Mouse (Mus musculus) liver, adult 2 months (tissue): ENCODE measurements at regions not wholly inside any gene's neighbourhood (a gene's known extent, or its start where the extent isn't known, plus 50 kb on each side); places are given as distances from the start of the nearest gene placed in this dataset.

Experiments used
- DNase-seq: peaks from one replicate; pipeline ENCODE4 v3.0.0-alpha.2; 2011; ENCODE audit warnings: low read depth, low spot score; ENCODE audit errors: extremely low read depth
- H3K27ac ChIP-seq: fragments of 200-500 bp; replicated peaks from 2 replicates; pipeline ENCODE4 v1.5.1; 2012; ENCODE audit warnings: low read depth, mild to moderate bottlenecking, control low read depth, inconsistent platforms, low read length; ENCODE audit not compliant: insufficient read depth
- H3K27me3 ChIP-seq: fragments of 200-500 bp; 2 replicates; pipeline ENCODE4 v1.6.1; 2012; ENCODE audit warnings: mild to moderate bottlenecking, moderate library complexity, low read length, inconsistent platforms; ENCODE audit not compliant: control insufficient read depth, insufficient read depth
- H3K36me3 ChIP-seq: fragments of 200-500 bp; 2 replicates; pipeline ENCODE4 v1.6.1; 2012; ENCODE audit warnings: low read length, inconsistent platforms; ENCODE audit not compliant: control insufficient read depth, insufficient read depth
- H3K4me1 ChIP-seq: fragments of 200-500 bp; 2 replicates; pipeline ENCODE4 v1.6.1; 2011; ENCODE audit warnings: low read length; ENCODE audit not compliant: control insufficient read depth, insufficient read depth
- H3K4me3 ChIP-seq: fragments of 200-500 bp; 2 replicates; pipeline ENCODE4 v1.5.1; 2011; ENCODE audit warnings: low read depth, mild to moderate bottlenecking, control low read depth, low read length, moderate library complexity; ENCODE audit not compliant: insufficient read depth
- H3K79me2 ChIP-seq: fragments of 200-500 bp; 2 replicates; pipeline ENCODE4 v1.6.1; 2012; ENCODE audit warnings: inconsistent platforms, mild to moderate bottlenecking, low read length, moderate library complexity; ENCODE audit not compliant: control insufficient read depth, insufficient read depth
- H3K9ac ChIP-seq: fragments of 200-500 bp; 2 replicates; pipeline ENCODE4 v1.6.1; 2012; ENCODE audit warnings: low read depth, mild to moderate bottlenecking, control low read depth, inconsistent platforms, low read length
- CTCF ChIP-seq: fragments of 200-500 bp; IDR thresholded peaks from 2 replicates; pipeline ENCODE4 v1.5.1; 2011; ENCODE audit warnings: low read depth, low read length, control low read depth
- POLR2A ChIP-seq: fragments of 200-500 bp; IDR thresholded peaks from 2 replicates; pipeline ENCODE4 v1.6.1; 2011; ENCODE audit warnings: low read length, control low read depth; ENCODE audit not compliant: insufficient read depth; ENCODE audit errors: extremely low read depth
- WGBS: fragments of 180-500 bp; shearing (Covaris S2); methylation state at CpG from one replicate; pipeline ENCODE4 v1.1.7; 2018; 5-methylcytosine and 5-hydroxymethylcytosine counted together

- WGBS: 85% methylated on average over 5 of the region's 5 CpGs
- no peak for TF ChIP-seq CTCF
- no peak for TF ChIP-seq POLR2A
- Histone ChIP-seq H3K27me3 (no peaks in the 10 kb centered on the region), H3K4me1 (no peaks in the 10 kb centered on the region), H3K9ac (no peak overlapping the region), H3K79me2 (no peaks in the 10 kb centered on the region), H3K36me3 (no peaks in the 10 kb centered on the region), H3K27ac (no peak overlapping the region), H3K4me3 (no peak overlapping the region)
- DNase-seq: no peak
Measured at GRCm38 (mm10) chr10:117558292-117558800, 71.0 kb upstream of the Cpm start.

- H3K9ac ChIP-seq: no peak overlapping the region
- H3K4me3 ChIP-seq: no peak overlapping the region
- no peaks in the 10 kb centered on the region for H3K36me3 ChIP-seq
- H3K27me3 ChIP-seq: no peaks in the 10 kb centered on the region
- no peak for DNase-seq
- no peak overlapping the region for H3K27ac ChIP-seq
- WGBS: 94% methylated on average over 1 of the region's 1 CpGs
- no peaks in the 10 kb centered on the region for H3K4me1 ChIP-seq
- H3K79me2 ChIP-seq: no peaks in the 10 kb centered on the region
- TF ChIP-seq CTCF: no peak
- no peak for TF ChIP-seq POLR2A
Measured at GRCm38 (mm10) chr10:117557666-117558065, 71.6 kb upstream of the Cpm start.

- H3K36me3 ChIP-seq: no peaks in the 10 kb centered on the region
- H3K27ac ChIP-seq: no peak overlapping the region
- no peak overlapping the region for H3K9ac ChIP-seq
- 69% methylated on average over 14 of the region's 14 CpGs for WGBS
- no peak for TF ChIP-seq CTCF
- no peak for TF ChIP-seq POLR2A
- H3K4me1 ChIP-seq: no peaks in the 10 kb centered on the region
- DNase-seq: no peak
- no peaks in the 10 kb centered on the region for H3K79me2 ChIP-seq
- no peak overlapping the region for H3K4me3 ChIP-seq
- H3K27me3 ChIP-seq: no peaks in the 10 kb centered on the region
Measured at GRCm38 (mm10) chr10:117556851-117557542, 72.3 kb upstream of the Cpm start.

- no peak for TF ChIP-seq CTCF
- WGBS: 28% methylated on average over 15 of the region's 15 CpGs
- DNase-seq: no peak
- Histone ChIP-seq H3K27ac (no peak overlapping the region), H3K9ac (no peak overlapping the region), H3K4me3 (no peak overlapping the region), H3K79me2 (no peaks in the 10 kb centered on the region), H3K27me3 (no peaks in the 10 kb centered on the region), H3K36me3 (no peaks in the 10 kb centered on the region), H3K4me1 (no peaks in the 10 kb centered on the region)
Measured at GRCm38 (mm10) chr10:117556027-117556789, 73.1 kb upstream of the Cpm start.

- Histone ChIP-seq H3K79me2 (no peaks in the 10 kb centered on the region), H3K4me3 (no peak overlapping the region), H3K27ac (no peak overlapping the region), H3K27me3 (no peaks in the 10 kb centered on the region), H3K4me1 (no peaks in the 10 kb centered on the region), H3K36me3 (no peaks in the 10 kb centered on the region), H3K9ac (no peak overlapping the region)
- WGBS: 85% methylated on average over 10 of the region's 10 CpGs
- DNase-seq: no peak
- TF ChIP-seq POLR2A: no peak
- TF ChIP-seq CTCF: no peak
Measured at GRCm38 (mm10) chr10:117555542-117555941, 73.8 kb upstream of the Cpm start.

GRCm38 (mm10) chr10:117555044-117555443, 74.3 kb upstream of the Cpm start:
- no peak overlapping the region for H3K27ac ChIP-seq
- H3K27me3 ChIP-seq: no peaks in the 10 kb centered on the region
- no peak for DNase-seq

More at GRCm38 (mm10) chr10:117555044-117555443, 74.3 kb upstream of the Cpm start:
- no peaks in the 10 kb centered on the region for H3K79me2 ChIP-seq
- WGBS: 78% methylated on average over 8 of the region's 8 CpGs
- no peaks in the 10 kb centered on the region for H3K4me1 ChIP-seq
- TF ChIP-seq POLR2A (no peak), CTCF (no peak)
- no peak overlapping the region for H3K9ac ChIP-seq
- no peak overlapping the region for H3K4me3 ChIP-seq
- H3K36me3 ChIP-seq: no peaks in the 10 kb centered on the region
